Mouse (Mus musculus) olfactory bulb, adult 2 months (tissue): ENCODE results near the gene D7Ertd443e.

ENCODE experiments used
- CTCF ChIP-seq: fragments of 200-500 bp; IDR thresholded peaks from 2 replicates; pipeline ENCODE4 v1.5.1; 2012; ENCODE audit warnings: low read depth, mild to moderate bottlenecking, low read length, moderate library complexity; ENCODE audit not compliant: insufficient read depth
- POLR2A ChIP-seq: fragments of 200-500 bp; IDR thresholded peaks from 2 replicates; pipeline ENCODE4 v1.6.1; 2012; ENCODE audit warnings: mild to moderate bottlenecking, low read depth, low read length, moderate library complexity; ENCODE audit not compliant: insufficient read depth

DNA sequence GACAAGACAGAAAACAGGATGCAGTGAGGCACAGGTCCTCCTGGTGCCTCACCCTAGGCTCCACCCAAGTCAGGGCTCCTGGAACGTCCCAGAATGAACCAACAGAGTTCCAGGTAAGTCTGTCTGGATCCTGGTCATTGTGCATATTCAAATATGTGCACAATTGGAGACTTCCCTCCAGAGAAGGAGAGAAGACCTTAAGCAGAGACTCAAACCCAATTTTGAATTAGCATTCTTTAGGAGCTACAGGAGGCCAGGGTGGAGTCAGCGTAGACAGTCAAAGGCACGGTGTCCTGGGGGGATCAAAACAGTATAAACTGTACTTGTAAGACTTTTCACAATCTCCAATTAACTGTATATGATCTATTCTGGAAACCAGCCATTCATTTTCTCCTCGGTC is 113.0 kb downstream of the D7Ertd443e start:
- no peak for TF ChIP-seq CTCF
- no peak for TF ChIP-seq POLR2A
